Mouse (Mus musculus) lung, postnatal 10 days (tissue): ENCODE results near the gene Olfr175-ps1.

Source experiments
- DNase-seq: peaks from one replicate; pipeline ENCODE4 v3.0.0; 2021

Olfr175-ps1 gene

GRCm38 (mm10) chr16:58826732-58827319 lies at the start of gene Olfr175-ps1:
Gene Olfr175-ps1, minus strand, starts transcription at chr16:58826782.
- DNase-seq, result no peak

- DNase-seq, result no peak
These were observed 48.1 kb upstream of the Olfr175-ps1 start, which contains the start of gene Olfr177 for GRCm38 (mm10) chr16:58874668-58875067. Gene Olfr177, minus strand, starts transcription at chr16:58874768.

DNA sequence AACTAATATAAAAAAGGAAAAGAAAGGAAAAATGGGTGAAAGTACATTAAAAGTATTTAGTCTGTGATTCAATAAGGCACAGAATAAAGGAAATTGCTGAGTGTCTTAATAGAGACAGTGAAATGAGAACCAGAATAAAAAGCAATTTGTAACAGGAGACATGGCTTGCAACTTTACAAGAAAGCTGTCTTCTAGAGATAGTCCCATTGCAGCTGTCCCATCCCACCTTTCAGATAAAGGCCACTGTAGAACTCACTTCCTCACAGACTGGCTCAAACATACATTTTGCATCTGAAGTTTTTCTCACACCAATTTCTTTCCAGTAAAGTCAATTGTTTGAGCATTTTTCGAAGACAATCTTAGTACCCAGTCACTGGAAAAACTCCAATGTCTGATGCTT lies 34.9 kb upstream of the Olfr175-ps1 start:
- DNase-seq, result no peak

DNA sequence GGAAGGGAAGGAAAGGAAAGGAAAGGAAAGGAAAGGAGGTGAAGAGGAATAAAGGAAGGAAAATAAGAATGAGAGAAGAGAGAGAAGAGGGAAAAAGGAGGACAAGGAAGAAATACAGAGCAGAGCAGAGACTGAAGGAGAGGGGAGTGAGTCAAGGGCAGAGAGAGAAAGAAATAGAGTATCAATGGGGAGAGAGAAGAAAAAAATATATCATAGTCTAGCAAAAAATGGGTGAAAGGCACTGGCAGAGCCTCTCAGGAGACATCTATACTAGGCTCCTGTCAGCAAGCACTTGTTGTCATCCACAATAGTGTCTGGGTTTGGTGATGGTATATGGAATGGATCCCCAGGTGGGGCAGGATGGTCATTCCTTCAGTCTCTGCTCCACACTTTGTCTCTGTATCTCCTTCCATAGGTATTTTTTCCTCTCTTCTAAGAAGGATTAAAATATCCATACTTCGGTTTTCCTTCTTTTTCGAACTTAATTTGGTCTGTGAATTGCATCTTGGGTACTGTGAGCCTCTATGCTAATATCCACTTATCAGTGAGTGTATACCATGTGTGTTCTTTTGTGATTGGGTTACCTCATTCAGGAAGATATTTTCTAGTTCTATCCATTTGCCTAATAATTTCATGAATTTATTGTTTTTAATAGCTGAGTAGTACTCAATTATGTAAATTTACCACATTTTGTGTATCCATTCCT lies 33.6 kb upstream of the Olfr175-ps1 start:
- no peak for DNase-seq

DNA sequence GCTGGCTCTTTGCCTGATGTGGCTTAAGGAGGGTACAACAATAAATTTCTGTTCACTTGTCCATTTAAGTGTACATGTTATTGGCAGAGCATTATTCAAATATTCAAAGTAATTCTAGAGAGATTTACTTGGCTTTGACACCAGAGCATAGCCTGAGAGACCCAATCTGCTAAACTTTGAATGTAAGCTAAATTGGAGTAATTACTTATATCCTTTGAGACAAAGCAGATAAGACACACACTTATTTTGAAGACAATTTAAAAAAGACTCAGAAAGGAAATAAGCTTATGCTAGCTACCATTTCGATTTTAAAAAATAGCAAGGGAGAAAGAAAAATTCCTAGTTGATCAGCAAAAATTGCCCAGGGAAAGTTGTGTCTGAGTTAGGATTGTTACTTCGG lies 26.4 kb downstream of the Olfr175-ps1 start, which contains the start of gene Olfr173:
Gene Olfr173, minus strand, starts transcription at position 101 of the 400 bp plus-strand sequence.
- DNase-seq, result no peak
